Mouse (Mus musculus) heart, adult 2 months (tissue): ENCODE results near the gene Tpm1.

Source experiments
- EP300 ChIP-seq: fragments of 200-500 bp; IDR thresholded peaks from 2 replicates; pipeline ENCODE4 v1.6.1; 2011; ENCODE audit warnings: low read depth, low read length, control low read depth; ENCODE audit not compliant: insufficient read depth
- POLR2A ChIP-seq: fragments of 200-500 bp; IDR thresholded peaks from 2 replicates; pipeline ENCODE4 v1.6.1; 2011; ENCODE audit warnings: mild to moderate bottlenecking, low read depth, low read length, control low read depth; ENCODE audit not compliant: insufficient read depth

- no peak for TF ChIP-seq POLR2A
- TF ChIP-seq EP300 = no peak
These were observed 47.7 kb downstream of the Tpm1 start for GRCm38 (mm10) chr9:67001506-67001905.
